Mouse (Mus musculus): ENCODE data around the gene Dgkz.

DNA sequence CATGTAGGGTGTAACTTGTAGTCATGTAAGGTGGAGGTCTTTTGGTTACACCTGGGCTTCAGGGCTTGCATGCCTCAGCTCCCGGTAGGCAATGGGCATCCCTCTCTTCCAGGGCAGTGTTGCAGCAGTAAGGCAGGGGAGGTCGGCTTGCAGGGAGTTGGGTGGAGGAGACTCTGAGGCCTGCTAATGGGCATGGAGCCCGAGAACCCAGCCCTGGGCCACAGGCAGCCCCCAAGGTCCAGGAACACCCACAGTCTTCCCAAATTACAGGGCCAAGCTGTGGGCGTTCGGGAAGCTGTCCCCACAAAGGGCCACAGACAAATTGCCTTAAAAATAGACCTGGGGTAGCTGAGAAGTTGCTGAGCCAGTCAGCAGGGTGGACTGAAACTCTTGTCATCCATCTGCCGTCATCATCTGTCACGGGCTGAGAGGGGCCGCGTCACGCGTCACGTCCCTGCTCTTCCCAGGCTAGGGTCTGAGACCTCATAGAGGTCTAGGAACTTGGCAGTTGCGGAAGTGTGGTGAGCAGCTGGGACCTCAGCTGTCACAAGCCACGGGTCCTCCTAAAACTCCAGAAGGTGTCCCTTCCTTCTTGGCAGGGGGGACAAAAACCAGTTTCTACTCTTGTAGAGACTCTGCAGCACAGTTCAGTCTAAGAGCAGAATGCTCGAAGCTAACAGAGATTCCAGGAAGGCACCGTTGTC is 22.4 kb upstream of the Dgkz start:
- TF ChIP-seq POLR2A (IDR thresholded peaks at IDR 0.05; ENCODE audit: low read depth, low read length), result no peak
- no peak for TF ChIP-seq CTCF (IDR thresholded peaks at IDR 0.05; ENCODE audit: extremely low read depth, insufficient read length, insufficient replicate concordance, low read depth, low read length)

All from small intestine, adult 2 months (tissue).